Mouse (Mus musculus) cerebellum, adult 9-10 months (tissue): ENCODE measurements around the gene Myo3b.
A peak's percentile ranks its signal among the peaks of the same experiment; 100 is the strongest.

Source experiments
- DNase-seq: peaks from one replicate; pipeline ENCODE4 v3.0.0; 2022

Myo3b gene

GRCm38 (mm10) chr2:70315125-70315524 is 276.2 kb downstream of the Myo3b start:
- DNase-seq, result no peak

GRCm38 (mm10) chr2:70315734-70316133 is 276.8 kb downstream of the Myo3b start:
- DNase-seq, result no peak

GRCm38 (mm10) chr2:70317850-70318249 is 278.9 kb downstream of the Myo3b start:
- no peak for DNase-seq

- no peak for DNase-seq
Measured at GRCm38 (mm10) chr2:70318861-70319555, 280.1 kb downstream of the Myo3b start.

GRCm38 (mm10) chr2:70322767-70323166 is 283.8 kb downstream of the Myo3b start:
- DNase-seq, result no peak

- DNase-seq, result no peak
Measured at GRCm38 (mm10) chr2:70327602-70328001, 288.7 kb downstream of the Myo3b start.

- DNase-seq, result no peak
Measured at GRCm38 (mm10) chr2:70332905-70333304, 294.0 kb downstream of the Myo3b start.

- DNase-seq, result no peak
Measured at GRCm38 (mm10) chr2:70333553-70333952, 294.6 kb downstream of the Myo3b start.

- DNase-seq, result no peak
Measured at GRCm38 (mm10) chr2:70336551-70336950, 297.6 kb downstream of the Myo3b start.

GRCm38 (mm10) chr2:70337208-70337611 is 298.3 kb downstream of the Myo3b start:
- peak; percentile 17 for DNase-seq

- no peak for DNase-seq
Measured at GRCm38 (mm10) chr2:70337869-70338268, 298.9 kb downstream of the Myo3b start.

- DNase-seq, result no peak
Measured at GRCm38 (mm10) chr2:70339061-70339460, 300.1 kb downstream of the Myo3b start.

- no peak for DNase-seq
Measured at GRCm38 (mm10) chr2:70339501-70339900, 300.6 kb downstream of the Myo3b start.

GRCm38 (mm10) chr2:70340224-70340623 is 301.3 kb downstream of the Myo3b start:
- no peak for DNase-seq

- DNase-seq, result no peak
Measured at GRCm38 (mm10) chr2:70345126-70345525, 306.2 kb downstream of the Myo3b start.

- no peak for DNase-seq
Measured at GRCm38 (mm10) chr2:70347511-70347910, 308.6 kb downstream of the Myo3b start.

GRCm38 (mm10) chr2:70348793-70349553 is 310.0 kb downstream of the Myo3b start:
- DNase-seq, result no peak

- no peak for DNase-seq
Measured at GRCm38 (mm10) chr2:70352435-70353165, 313.7 kb downstream of the Myo3b start.

GRCm38 (mm10) chr2:70354056-70354455 is 315.1 kb downstream of the Myo3b start:
- DNase-seq, result no peak

GRCm38 (mm10) chr2:70355026-70355425 is 316.1 kb downstream of the Myo3b start:
- DNase-seq, result no peak

GRCm38 (mm10) chr2:70369421-70369820 is 330.5 kb downstream of the Myo3b start:
- DNase-seq, result peak; percentile 8

- DNase-seq, result no peak
Measured at GRCm38 (mm10) chr2:70379341-70379740, 340.4 kb downstream of the Myo3b start.

- no peak for DNase-seq
Measured at GRCm38 (mm10) chr2:70379939-70380338, 341.0 kb downstream of the Myo3b start.

GRCm38 (mm10) chr2:70388645-70389044 is 349.7 kb downstream of the Myo3b start:
- DNase-seq, result no peak
